Mouse (Mus musculus) CD4-positive, CD25-positive, alpha-beta regulatory T cell, adult 2 months (primary cell): ENCODE measurements at regions not wholly inside any gene's neighbourhood (a gene's known extent, or its start where the extent isn't known, plus 50 kb on each side); places are given as distances from the start of the nearest gene placed in this dataset.
A peak's percentile ranks its signal among the peaks of the same experiment; 100 is the strongest.

Source experiments
- DNase-seq: peaks from one replicate; pipeline ENCODE4 v3.0.0-alpha.2; 2012; ENCODE audit warnings: low read depth, low spot score

DNA sequence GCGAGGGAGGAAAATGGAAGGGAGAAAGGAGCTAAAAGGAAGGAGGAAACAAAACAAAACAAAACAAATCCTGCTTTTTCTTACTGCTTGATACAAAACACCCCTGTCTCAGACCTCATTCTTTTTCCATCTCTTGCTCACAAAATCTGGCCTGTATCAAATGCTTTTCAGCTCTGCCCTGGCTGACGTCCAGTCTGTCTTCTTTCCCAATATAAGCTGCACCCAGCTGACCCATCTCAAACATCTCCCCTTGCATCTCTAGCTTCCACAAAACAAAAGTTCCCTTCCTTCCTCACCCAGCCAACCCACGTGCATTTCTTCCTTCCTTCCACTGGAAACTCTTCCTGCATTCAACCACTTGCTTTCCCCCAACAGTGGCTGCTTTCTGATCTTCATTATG lies 183.1 kb upstream of the Usp25 start:
- DNase-seq = no peak

DNA sequence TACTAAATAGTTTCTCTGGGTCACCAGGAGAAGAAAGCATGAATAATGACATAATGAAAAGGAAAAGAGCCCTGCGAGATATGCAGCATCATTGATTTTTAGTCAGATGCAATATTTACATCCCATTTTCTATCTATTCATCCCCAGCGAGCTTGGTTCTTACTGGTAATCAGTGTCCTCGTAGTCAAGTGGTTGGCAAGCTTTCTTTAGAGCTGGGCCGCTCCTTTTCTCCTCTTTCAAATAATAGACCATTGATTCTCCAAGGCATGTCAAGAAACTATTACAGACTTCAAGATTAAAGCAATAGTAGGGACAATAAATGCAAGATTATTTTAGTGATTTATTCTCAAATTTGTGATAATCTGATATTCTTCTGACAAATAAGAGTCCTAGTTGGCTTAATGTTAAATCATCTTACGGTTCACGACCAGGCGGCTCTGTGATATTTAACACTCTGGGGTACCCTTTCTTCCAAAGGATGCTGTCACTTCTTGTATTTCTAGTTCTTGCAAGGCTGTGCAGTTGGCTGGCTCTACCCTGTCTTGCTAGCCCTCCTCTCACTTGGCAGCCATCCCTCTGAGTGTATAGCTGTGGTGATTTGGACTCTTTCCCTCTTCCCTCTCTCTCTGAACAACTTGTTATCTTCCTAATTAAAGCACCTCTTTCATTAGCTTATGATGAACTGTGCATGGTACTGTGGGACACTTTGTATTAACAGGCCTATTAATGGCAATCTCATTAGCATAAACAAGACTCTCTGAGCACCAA lies 185.6 kb upstream of the Usp25 start:
- no peak for DNase-seq

DNA sequence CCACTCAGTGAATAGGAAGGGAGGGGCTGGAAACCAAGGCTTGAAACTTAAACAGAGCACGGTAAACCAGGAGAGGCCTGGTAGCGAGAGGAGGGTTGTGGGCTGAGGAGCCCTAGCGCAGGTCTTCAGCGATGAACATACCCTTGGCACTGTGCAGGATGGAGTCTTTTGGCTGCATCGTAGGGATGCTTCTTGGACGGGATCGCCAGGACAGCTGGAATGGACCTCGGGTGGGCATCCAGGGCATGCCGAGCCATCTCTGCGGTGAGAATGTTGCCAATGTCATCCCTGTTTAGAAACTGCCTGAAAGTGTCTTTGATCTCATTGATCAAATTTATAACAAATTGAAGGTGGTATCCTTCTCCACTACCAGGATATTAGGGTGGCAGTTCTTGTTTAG lies 192.2 kb upstream of the Usp25 start:
- DNase-seq = no peak

GRCm38 (mm10) chr16:76816056-76816885 lies 197.2 kb upstream of the Usp25 start:
- DNase-seq = no peak

GRCm38 (mm10) chr16:76803725-76804124 lies 209.8 kb upstream of the Usp25 start:
- peak; percentile 54 for DNase-seq

DNA sequence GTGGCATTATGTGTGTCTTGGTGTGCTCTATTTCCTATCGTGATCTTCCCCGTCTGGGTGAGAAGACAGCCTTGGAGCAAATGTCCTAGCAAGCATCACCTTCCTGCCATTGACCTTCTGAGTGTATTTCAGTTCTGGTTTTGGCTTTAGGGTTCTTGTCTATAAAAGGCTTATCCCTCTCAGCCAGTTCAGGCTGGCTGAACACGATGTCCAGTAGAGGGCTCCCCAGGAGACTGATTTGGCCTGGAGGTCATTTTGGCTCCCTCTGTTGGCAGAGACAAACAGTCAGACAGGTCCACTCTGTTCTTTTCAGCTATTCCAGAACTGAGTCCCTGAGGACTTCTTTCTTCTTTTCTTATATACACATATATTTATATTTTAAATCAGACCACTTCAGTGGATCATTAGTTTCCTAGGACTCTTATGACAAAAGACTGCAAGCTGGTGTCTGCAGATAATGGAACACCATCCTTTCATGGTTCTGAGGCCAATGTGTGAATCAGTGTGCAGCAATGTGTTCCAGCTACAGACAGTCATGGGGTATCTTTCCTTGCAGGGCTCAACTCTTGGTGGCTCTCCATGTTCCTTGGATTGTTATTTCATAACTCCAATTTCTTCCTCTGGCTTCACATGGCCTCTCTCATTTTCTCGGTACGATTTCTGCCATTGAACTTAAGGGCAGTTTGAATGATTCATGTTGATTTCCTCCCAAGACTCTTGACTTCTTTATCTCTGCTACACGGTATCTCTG lies 226.9 kb upstream of the Usp25 start:
- peak; percentile 77 for DNase-seq

- DNase-seq = no peak
Observed at GRCm38 (mm10) chr16:76782656-76783055, 230.8 kb upstream of the Usp25 start.

- no peak for DNase-seq
Observed at GRCm38 (mm10) chr16:76775790-76776189, 237.7 kb upstream of the Usp25 start.

DNA sequence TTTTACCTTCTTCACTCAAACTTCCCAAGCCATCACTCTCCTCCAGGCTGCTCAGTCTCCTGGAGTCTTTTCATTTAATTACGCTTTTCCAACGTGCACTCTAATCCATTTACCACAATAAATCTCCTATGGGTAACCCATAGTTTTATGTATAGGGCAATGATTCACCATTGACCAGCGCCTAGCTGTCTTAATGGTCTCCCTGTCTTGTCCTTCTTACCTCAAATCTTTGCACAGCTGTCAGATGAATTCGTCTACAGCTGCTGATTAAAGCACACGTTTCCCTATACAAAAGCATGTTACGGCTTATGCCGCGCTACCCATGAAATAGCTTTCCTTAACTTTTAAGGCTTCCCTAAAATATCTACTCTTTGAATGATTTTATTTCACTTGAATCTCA lies 239.5 kb upstream of the Usp25 start:
- DNase-seq = no peak

DNA sequence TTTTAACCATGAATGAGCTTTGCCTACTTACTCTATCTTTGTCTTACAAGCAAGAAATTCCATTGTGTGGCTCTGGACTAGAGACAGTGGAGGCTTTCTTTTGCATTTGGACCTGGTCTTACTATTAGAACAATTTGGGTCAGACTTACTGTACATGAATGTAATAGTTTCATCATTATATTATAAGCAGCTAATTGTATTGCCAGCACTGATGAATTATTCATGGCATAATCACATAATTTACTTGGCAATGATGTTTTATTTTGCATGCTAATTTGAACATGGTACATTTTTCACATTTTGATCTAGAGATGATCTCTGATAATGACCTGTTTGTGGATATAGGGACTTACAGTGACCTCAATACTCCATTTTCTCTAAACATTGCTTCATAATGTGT lies 240.0 kb upstream of the Usp25 start:
- no peak for DNase-seq

DNA sequence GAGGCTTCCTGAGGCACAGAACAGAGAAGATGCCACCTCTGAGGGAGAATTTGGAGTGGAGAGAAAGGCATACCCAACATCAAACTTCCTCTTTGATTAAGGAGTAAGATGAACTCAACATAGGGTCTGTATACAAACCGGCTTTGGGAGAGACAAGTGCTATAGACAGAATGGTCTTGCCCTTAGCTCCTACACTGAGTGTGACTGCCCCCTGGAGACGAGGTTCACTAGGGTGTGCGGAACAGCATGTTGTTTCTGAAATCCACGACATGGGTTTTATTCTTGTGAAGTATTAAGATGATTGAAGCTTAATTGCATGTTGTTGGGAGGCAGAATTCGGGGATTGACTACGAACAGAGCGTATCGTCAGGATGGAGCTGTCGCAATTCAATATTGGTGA lies 244.9 kb upstream of the Usp25 start:
- DNase-seq = peak; percentile 85

DNA sequence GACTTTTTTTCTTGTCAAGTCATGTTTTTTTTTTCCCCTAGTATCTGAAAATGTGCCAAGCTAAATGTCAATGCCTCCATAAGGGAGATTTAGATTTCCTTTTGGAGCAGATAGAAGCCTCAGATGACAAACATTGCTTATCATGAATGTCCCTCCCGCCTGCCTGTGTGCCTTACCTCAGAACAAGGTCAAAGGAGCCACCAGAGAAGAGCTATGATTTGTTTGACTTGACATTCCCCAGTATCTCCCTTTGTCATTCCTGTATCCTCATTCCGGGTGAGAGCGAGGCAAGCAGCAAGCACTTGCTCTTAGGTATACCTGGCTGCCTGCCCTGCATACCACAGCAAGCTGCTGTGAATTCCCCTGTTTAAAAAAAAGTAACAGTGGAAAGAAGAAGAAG lies 246.9 kb upstream of the Usp25 start:
- no peak for DNase-seq

GRCm38 (mm10) chr16:76765536-76765935 lies 248.0 kb upstream of the Usp25 start:
- DNase-seq = peak; percentile 57

DNA sequence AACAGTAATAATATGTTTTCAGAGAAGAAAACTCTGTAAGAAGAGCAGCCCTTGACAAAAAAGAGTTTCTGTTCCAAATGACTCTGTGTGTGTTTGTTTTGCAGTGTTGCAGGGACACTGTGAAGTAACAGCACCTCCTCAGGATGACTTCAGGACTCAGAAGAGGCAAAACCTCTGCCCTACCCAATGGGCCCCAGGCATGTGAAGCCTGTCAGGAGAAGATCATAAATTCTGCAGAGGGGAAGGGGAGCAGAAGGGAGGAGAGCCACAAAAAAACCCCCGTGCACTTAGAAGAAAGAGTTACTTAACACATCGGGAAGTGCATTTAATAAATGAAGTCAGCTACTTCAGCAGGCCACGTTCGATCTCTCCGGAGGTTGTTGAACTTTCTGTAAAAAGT lies 248.5 kb upstream of the Usp25 start:
- DNase-seq = peak; percentile 25

DNA sequence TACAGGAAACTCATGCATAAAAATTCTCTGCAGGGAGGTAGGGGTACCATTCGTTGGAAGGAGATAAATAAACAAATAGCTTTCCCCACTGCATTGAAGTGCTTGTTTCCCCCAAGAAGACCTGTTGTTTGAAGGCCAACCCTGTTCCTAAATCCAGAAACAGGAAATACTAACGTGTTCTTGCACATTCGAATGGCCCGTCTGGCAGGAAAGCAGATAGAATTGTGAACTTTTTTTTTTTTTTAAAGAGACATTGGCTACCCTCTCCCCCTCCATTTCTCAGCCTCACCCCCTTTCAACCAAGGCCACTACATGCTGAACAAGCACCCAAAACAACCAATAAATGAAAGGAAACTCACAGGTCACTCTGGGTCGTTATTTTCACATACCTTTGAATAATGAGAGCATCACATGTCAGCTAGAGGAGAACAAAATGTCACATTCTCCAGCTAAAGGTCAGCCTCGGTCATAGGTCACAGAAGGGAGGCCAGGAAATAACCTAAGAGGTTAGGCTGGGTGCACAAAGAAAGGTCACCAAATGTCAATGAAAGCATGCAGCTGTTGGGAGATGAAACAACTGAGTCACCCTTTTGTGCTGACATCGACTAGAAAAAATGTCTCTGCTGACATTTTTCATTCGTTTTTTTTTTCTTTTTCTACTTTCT lies 250.8 kb upstream of the Usp25 start:
- peak; percentile 63 for DNase-seq

- DNase-seq = peak; percentile 4
Observed at GRCm38 (mm10) chr16:76761848-76762247, 251.7 kb upstream of the Usp25 start.

- DNase-seq = no peak
Observed at GRCm38 (mm10) chr16:76761004-76761403, 252.5 kb upstream of the Usp25 start.

DNA sequence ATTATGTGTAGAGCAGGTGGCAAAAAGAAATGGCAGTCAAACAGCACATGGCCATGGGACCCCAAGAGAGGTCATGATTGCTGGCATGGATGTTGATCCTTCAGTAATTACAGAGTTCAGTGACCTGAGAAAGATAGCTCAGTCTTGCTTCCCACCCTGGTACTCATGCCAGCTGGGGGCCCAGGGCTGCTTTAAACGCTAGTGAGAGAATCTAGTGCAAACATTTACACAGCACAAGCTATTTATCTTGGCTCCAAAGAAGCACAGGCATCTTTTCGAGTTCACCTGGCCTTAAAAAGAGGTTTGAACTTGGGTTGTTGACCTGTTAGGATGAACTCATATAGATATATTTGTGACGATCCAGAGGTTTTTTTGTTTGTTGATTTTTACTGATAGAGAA lies 258.6 kb upstream of the Usp25 start:
- no peak for DNase-seq

GRCm38 (mm10) chr16:76746385-76746784 lies 267.1 kb upstream of the Usp25 start:
- DNase-seq = no peak

GRCm38 (mm10) chr16:76741141-76741540 lies 272.4 kb upstream of the Usp25 start:
- DNase-seq = no peak

- DNase-seq = no peak
Observed at GRCm38 (mm10) chr16:76725991-76726390, 287.5 kb upstream of the Usp25 start.

DNA sequence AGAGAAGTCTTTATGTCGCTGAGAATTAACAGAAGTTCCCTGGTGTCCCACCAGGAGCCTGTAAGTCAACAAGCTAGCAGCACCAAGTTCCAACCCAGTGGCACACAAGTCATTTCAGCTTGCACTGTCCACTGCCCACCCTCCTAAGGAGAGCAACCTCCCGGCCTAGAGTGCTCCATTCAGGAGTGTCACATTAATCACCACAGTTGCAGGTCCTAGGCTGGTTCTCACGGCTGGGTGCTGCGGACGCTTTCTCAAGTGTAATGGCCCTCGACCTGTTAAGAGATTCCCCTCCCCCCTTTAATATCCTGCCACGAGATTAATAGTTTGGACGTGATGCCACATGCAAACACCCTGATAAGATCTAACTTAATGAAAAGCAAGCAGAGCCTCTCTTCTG lies 288.2 kb upstream of the Usp25 start:
- DNase-seq = no peak
